Mouse (Mus musculus) ES-E14 (cell line): ENCODE results near the gene Grin2b. TPM values are rescaled to one million over a fixed set of nuclear protein-coding genes. Genes with fewer than 3 reads are reported as not detected.

ENCODE experiments used
- DNase-seq: peaks from one replicate; pipeline ENCODE4 v3.0.0-alpha.2; 2013; ENCODE audit warnings: low read depth, low spot score
- H3K27ac ChIP-seq: 2 replicates; pipeline ENCODE4 v1.5.1; 2012; ENCODE audit warnings: low read depth, mild to moderate bottlenecking, low read length, moderate library complexity, mixed read lengths; ENCODE audit not compliant: poor library complexity, insufficient read depth, severe bottlenecking
- H3K36me3 ChIP-seq: 2 replicates; pipeline ENCODE4 v1.6.1; 2012; ENCODE audit warnings: mild to moderate bottlenecking, low read length, moderate library complexity, mixed read lengths; ENCODE audit not compliant: control insufficient read depth, poor library complexity, insufficient read depth, severe bottlenecking
- H3K4me1 ChIP-seq, 2 experiments: fragments of 150-350 bp in 1 of 2; sonication (generic) in 1 of 2; 2 replicates each; pipeline ENCODE4 v1.6.1; 2012; ENCODE audit warnings: low read length in 2 of 2, mild to moderate bottlenecking in 1 of 2, mixed read lengths in 1 of 2; ENCODE audit not compliant: control insufficient read depth in 2 of 2, insufficient read depth in 2 of 2, poor library complexity in 1 of 2
- H3K4me3 ChIP-seq, 2 experiments: fragments of 150-350 bp in 1 of 2; sonication (generic) in 1 of 2; 2 replicates each; pipeline ENCODE4 v1.5.1; 2012; ENCODE audit warnings: low read length in 2 of 2, low read depth in 1 of 2, mild to moderate bottlenecking in 1 of 2, mixed read lengths in 1 of 2; ENCODE audit not compliant: insufficient read depth in 1 of 2, poor library complexity in 1 of 2, severe bottlenecking in 1 of 2
- H3K9ac ChIP-seq: 2 replicates; pipeline ENCODE4 v1.6.1; 2012; ENCODE audit warnings: low read depth, mild to moderate bottlenecking, low read length, mixed read lengths; ENCODE audit not compliant: poor library complexity, insufficient read depth, severe bottlenecking
- H3K9me3 ChIP-seq: fragments of 150-350 bp; sonication (generic); 2 replicates; pipeline ENCODE4 v1.6.1; 2012; ENCODE audit warnings: low read depth, mild to moderate bottlenecking, low read length; ENCODE audit not compliant: control insufficient read depth, insufficient read depth
- CHD2 ChIP-seq: IDR thresholded peaks from 2 replicates; pipeline ENCODE4 v1.6.1; 2014; ENCODE audit warnings: mild to moderate bottlenecking, low read depth, low read length, inconsistent platforms
- HCFC1 ChIP-seq: IDR thresholded peaks from 2 replicates; pipeline ENCODE4 v1.6.1; 2012; ENCODE audit warnings: low read length, inconsistent platforms, borderline replicate concordance; ENCODE audit not compliant: insufficient read depth
- MAFK ChIP-seq: IDR thresholded peaks from 2 replicates; pipeline ENCODE4 v1.6.1; 2014; ENCODE audit warnings: mild to moderate bottlenecking, low read depth, low read length, inconsistent platforms; ENCODE audit not compliant: insufficient read depth
- ZC3H11A ChIP-seq: IDR thresholded peaks from 2 replicates; pipeline ENCODE4 v1.6.1; 2012; ENCODE audit warnings: low read depth, mild to moderate bottlenecking, inconsistent platforms, low read length, borderline replicate concordance
- ZNF384 ChIP-seq: IDR thresholded peaks from 2 replicates; pipeline ENCODE4 v1.6.1; 2012; ENCODE audit warnings: low read depth, low read length, inconsistent platforms
- in situ Hi-C, 2 experiments: fragments of 600-800 bp; cut with MboI; formaldehyde crosslinking; loops; one replicate each; pipeline ENCODE4 v1.15.1; 2025; ENCODE audit warnings: low sequenced_read_pairs in 2 of 2, inconsistent platforms in 1 of 2; ENCODE audit not compliant: unreplicated experiment in 2 of 2
- total RNA-seq: library from RNA; depleted of rRNA; stranded (reverse); fragments of 300-350 nt; gene quantifications from 2 replicates; pipeline ENCODE4 v1.2.3, GENCODE M21; 2012

The Grin2b gene
- total RNA-seq, 1 experiment: 1.2 TPM

GRCm38 (mm10) chr6:136096269-136096668, 77.0 kb downstream of the Grin2b start:
- Histone ChIP-seq H3K4me3 (no peak overlapping the region), H3K9ac (no peak overlapping the region), H3K9me3 (no peaks in the 10 kb centered on the region), H3K27ac (no peak overlapping the region), H3K36me3 (no peaks in the 10 kb centered on the region), H3K4me1 (no peaks in the 10 kb centered on the region)
- no peak for DNase-seq
- no peak for TF ChIP-seq MAFK
- no peak for TF ChIP-seq ZNF384
- no peak for TF ChIP-seq CHD2
- no peak for TF ChIP-seq HCFC1
- TF ChIP-seq ZC3H11A: no peak
- in situ Hi-C loops: no loop called here

- Histone ChIP-seq H3K4me1 (no peaks in the 10 kb centered on the region), H3K9ac (no peak overlapping the region), H3K27ac (no peak overlapping the region), H3K4me3 (no peak overlapping the region), H3K9me3 (no peaks in the 10 kb centered on the region), H3K36me3 (no peaks in the 10 kb centered on the region)
- in situ Hi-C loops: no loop called here
- no peak for DNase-seq
- TF ChIP-seq ZNF384: no peak
- TF ChIP-seq ZC3H11A: no peak
- no peak for TF ChIP-seq MAFK
- TF ChIP-seq CHD2: no peak
- no peak for TF ChIP-seq HCFC1
Measured at GRCm38 (mm10) chr6:136079991-136080734, 93.1 kb downstream of the Grin2b start.

- TF ChIP-seq CHD2: no peak
- no peak for TF ChIP-seq ZC3H11A
- TF ChIP-seq HCFC1: no peak
- no peak for TF ChIP-seq MAFK
- TF ChIP-seq ZNF384: no peak
- in situ Hi-C loops: no loop called here
Measured at GRCm38 (mm10) chr6:136072326-136073054, 100.8 kb downstream of the Grin2b start.

GRCm38 (mm10) chr6:136070101-136070500, 103.2 kb downstream of the Grin2b start:
- H3K4me3 ChIP-seq: no peak overlapping the region
- in situ Hi-C loops: no loop called here
- H3K9ac ChIP-seq: no peak overlapping the region
- no peaks in the 10 kb centered on the region for H3K36me3 ChIP-seq
- no peak for DNase-seq
- TF ChIP-seq ZC3H11A: no peak
- no peak for TF ChIP-seq HCFC1
- TF ChIP-seq MAFK: no peak
- no peak for TF ChIP-seq CHD2
- TF ChIP-seq ZNF384: no peak
- no peaks in the 10 kb centered on the region for H3K4me1 ChIP-seq
- H3K27ac ChIP-seq: no peak overlapping the region
- no peaks in the 10 kb centered on the region for H3K9me3 ChIP-seq

More at GRCm38 (mm10) chr6:136072326-136073054, 100.8 kb downstream of the Grin2b start:
- no peak for DNase-seq
- Histone ChIP-seq H3K4me1 (no peaks in the 10 kb centered on the region), H3K36me3 (no peaks in the 10 kb centered on the region), H3K27ac (no peak overlapping the region), H3K9ac (no peak overlapping the region), H3K9me3 (no peaks in the 10 kb centered on the region), H3K4me3 (no peak overlapping the region)
